Mouse (Mus musculus): ENCODE results near the gene Cldn8.

Cldn8 gene

GRCm38 (mm10) chr16:88563045-88563913 is at the start of gene Cldn8:
Gene Cldn8, minus strand, starts transcription at chr16:88563183.
- DNase-seq, result no peak

GRCm38 (mm10) chr16:88612712-88613111 is 49.7 kb upstream of the Cldn8 start:
- DNase-seq, result no peak

- DNase-seq, result no peak
Measured at GRCm38 (mm10) chr16:88611922-88612321, 48.9 kb upstream of the Cldn8 start, which contains the start of gene Krtap24-1. Gene Krtap24-1, minus strand, starts transcription at chr16:88612279.

- DNase-seq, result no peak
Measured at GRCm38 (mm10) chr16:88604570-88604969, 41.6 kb upstream of the Cldn8 start.

GRCm38 (mm10) chr16:88602464-88602863 is 39.5 kb upstream of the Cldn8 start:
- DNase-seq, result no peak

GRCm38 (mm10) chr16:88600303-88600702 is 37.3 kb upstream of the Cldn8 start:
- DNase-seq, result no peak

- DNase-seq, result no peak
Measured at GRCm38 (mm10) chr16:88599504-88600237, 36.7 kb upstream of the Cldn8 start.

GRCm38 (mm10) chr16:88592758-88593157 is 29.8 kb upstream of the Cldn8 start:
- DNase-seq, result no peak

GRCm38 (mm10) chr16:88583338-88583737 is 20.4 kb upstream of the Cldn8 start:
- no peak for DNase-seq

- no peak for DNase-seq
Measured at GRCm38 (mm10) chr16:88575885-88576679, 13.1 kb upstream of the Cldn8 start.

- no peak for DNase-seq
Measured at GRCm38 (mm10) chr16:88572904-88573404, 10.0 kb upstream of the Cldn8 start.

- DNase-seq, result no peak
Measured at GRCm38 (mm10) chr16:88570136-88570535, 7.2 kb upstream of the Cldn8 start.

GRCm38 (mm10) chr16:88569732-88570131 is 6.7 kb upstream of the Cldn8 start:
- DNase-seq, result no peak

- DNase-seq, result no peak
Measured at GRCm38 (mm10) chr16:88569096-88569495, 6.1 kb upstream of the Cldn8 start.

GRCm38 (mm10) chr16:88561617-88562164 is 1.3 kb downstream of the Cldn8 start:
- DNase-seq, result no peak

- DNase-seq, result peak; percentile 9
Measured at GRCm38 (mm10) chr16:88542488-88542887, 20.5 kb downstream of the Cldn8 start.

GRCm38 (mm10) chr16:88539841-88540487 is 23.0 kb downstream of the Cldn8 start:
- no peak for DNase-seq

- DNase-seq, result no peak
Measured at GRCm38 (mm10) chr16:88511348-88511747, 51.6 kb downstream of the Cldn8 start.

Measured in thymus, postnatal 4 days (tissue).